Mouse (Mus musculus) right cerebral cortex, postnatal 14 days (tissue): Measurements from ENCODE around the gene Gm29049.
"Not testable (repeated sequence)": the region's sequence is repeated elsewhere in the genome, so short reads cannot be mapped to it uniquely, and the experiment has no call there.

Experiments
- DNase-seq: peaks from one replicate; pipeline ENCODE4 v3.0.0; 2022

Gene Gm29049

DNA sequence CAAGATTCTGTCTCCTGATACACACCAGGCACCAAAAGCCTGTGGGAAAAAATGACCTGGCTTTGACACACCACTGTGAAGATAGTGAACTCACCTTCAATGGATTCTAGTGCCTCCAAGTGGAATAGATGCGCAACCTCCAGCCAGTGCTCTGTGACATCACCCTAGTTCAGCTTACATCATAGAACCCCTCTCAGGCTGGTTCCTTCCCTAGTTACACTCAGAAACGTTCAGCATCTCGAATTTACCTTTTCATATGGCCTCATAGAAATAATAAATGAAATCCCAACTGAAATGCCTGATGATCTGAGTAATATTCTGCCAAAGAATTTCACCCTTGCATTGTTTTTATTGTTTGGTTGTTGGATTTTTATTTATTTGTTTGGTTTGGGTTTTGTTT is at the start of gene Gm29049:
TSS of gene Gm29049 (minus strand) at position 101 of the 400 bp plus-strand sequence.
- not testable (repeated sequence) for DNase-seq
